Mouse (Mus musculus): ENCODE measurements around the gene Cdkl1. TPM values are rescaled to one million over a fixed set of nuclear protein-coding genes. Genes with fewer than 3 reads are reported as not detected.

The Cdkl1 gene
- total RNA-seq, 2 experiments from 2014 or later, result 4.9 to 5.9 TPM

Small RNAs within 50 kb of the gene (microRNA-seq; reads per million reads assigned to microRNA genes)
- gene Mir681, result not detected

Other genes starting within 250 kb of the Cdkl1 start
- gene Vcpkmt, start 208.2 kb downstream of the Cdkl1 start, total RNA-seq (2021), result 1 to 10 TPM; 3.4 to 4.1 TPM
- gene Sos2, start 109.4 kb downstream of the Cdkl1 start, total RNA-seq (2021), result 10 to 100 TPM; 34.9 to 40.3 TPM
- gene L2hgdh, start 66.4 kb downstream of the Cdkl1 start, total RNA-seq (2021), result 10 to 100 TPM; 41.7 to 47.7 TPM
- 10 to 100 TPM; 27.6 to 28.3 TPM for gene Atp5s, start 66.3 kb downstream of the Cdkl1 start, total RNA-seq (2021)
- 1 to 10 TPM; 2.6 to 4.0 TPM for gene Atl1, start 101.3 kb upstream of the Cdkl1 start, total RNA-seq (2021)
- gene Map4k5, start 101.9 kb upstream of the Cdkl1 start, total RNA-seq (2021), result 10 to 100 TPM; 22.2 to 24.5 TPM
- gene Sav1, start 195.7 kb upstream of the Cdkl1 start, total RNA-seq (2021), result 10 to 100 TPM; 24.0 to 25.0 TPM

All from heart, postnatal 25 days (tissue).